Mouse (Mus musculus) cerebral cortex, adult 2 months (tissue): ENCODE results near the gene Stra6.

Experiments used
- WGBS: fragments of 180-500 bp; shearing (Covaris S2); methylation state at CpG from one replicate; pipeline ENCODE4 v1.1.7; 2018; 5-methylcytosine and 5-hydroxymethylcytosine counted together

Stra6 gene

DNA sequence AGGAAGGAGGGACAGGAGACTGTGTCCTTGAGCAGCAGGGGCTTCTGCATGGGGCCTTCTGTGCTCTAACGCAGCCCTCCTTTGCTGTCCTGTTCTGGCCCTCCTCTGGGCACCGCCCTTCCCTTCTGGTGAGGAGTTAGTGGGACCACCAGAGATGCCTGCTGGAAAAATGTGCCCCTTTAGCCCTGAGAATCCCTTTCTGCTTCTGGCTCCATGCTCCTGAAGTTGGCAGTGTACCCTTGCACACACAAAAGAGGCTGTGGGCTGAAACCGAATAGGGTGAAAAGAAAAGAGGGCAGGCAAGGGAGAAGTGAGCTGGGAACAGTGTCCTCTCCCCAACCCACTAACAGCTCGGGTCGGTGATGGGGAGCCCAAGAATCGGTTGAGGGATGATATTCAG is 14.4 kb upstream of the Stra6 start:
- 57% methylated on average over 6 of the region's 6 CpGs for WGBS

DNA sequence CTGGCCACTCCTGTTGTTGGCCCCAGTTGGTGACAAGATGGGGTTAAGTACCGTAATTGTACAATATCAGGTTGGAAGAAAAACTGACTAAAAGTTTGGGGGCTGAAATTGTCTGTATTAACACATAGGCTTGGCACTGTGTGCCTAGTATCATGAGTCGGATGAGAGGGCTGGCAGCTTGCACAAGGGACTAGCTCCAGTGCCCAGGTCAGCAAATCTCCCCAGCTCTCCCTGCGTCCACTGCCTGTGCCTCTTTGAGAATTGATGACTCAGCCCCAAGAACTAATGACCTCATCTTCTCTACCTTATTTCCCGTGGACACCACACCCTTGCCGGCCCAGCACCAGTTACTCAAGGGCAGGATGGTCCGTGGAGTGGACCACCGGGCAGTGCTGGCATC is 13.7 kb upstream of the Stra6 start:
- 76% methylated on average over 7 of the region's 7 CpGs for WGBS

DNA sequence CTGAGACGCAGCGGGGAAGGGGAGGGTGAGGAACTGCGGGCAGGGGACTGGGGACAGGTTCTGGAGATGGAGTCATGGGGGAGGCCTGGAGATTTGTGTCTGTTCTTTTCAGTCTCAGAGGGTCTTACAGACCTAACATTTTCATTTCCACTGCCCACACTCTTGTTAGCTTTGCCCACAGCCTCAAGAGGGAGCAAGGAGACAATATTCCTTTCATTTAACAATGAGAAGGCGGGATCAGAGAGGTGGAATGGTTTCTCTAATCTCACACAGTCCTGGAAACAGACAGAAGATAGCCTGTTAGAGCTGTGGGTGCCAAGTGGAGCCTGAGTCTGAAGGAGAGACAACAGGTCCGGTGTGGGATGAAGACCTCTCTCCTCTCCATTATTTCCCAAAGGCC is 11.7 kb upstream of the Stra6 start:
- WGBS = 70% methylated on average over 5 of the region's 5 CpGs

DNA sequence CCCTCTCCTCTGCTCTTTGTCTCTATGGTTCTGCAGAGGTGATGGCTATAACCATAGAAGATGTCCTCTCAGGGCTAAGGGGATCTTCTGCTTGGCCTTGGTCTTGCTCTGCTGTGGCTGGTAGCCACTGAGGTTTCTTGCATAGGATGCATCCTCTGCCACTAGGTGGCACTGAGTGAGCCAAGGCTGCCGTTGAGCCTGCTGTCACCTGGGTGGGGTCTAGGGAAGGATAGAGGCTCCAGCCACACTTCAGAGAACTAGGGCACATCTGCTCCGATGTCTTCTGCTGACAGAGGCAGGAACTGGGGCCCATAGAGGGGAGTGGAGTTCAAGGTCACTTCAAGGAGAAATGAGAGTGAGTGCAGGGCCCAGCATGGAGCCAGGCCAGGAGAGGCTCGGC is 10.5 kb upstream of the Stra6 start:
- 29% methylated on average over 3 of the region's 3 CpGs for WGBS

DNA sequence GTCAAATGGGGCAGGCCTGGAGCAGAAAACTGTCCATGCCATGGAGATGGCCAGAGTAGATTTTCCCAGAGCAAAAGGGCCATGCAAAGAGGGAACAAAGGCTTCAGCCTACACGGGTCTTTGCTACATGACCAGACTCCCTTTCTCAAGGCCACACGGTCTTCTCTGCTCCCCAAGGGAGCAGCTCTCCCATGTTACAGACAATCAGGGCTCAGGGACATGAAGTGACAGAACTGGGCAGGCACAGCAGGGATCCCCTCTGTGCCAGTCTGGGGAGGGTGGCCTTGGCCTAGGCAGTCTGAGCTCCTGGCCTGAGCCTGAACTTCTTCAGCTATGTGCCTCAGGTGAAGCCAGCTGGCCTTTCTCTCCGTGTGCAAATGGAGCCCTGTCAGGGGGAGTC is 10.0 kb upstream of the Stra6 start:
- WGBS = 66% methylated on average over 3 of the region's 3 CpGs

DNA sequence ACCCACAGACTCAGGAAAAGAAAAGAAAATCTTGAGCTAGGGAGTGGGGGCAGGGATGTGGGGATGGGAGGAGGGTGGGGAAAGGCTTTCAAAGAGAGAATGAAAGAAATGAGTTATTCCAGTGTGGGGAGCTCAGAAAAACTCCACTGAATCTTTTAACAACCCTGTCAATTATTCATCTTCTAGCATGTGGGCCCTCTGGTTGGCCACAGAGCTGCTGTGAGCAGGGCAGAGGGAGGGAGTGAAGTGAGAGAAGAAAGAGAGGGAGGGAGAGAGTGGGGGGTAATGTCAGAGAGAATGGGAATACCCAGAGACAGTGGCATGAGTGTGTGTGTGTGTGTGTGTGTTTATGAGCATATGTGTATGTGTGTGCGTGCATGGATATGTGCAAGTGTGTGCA is 9.6 kb upstream of the Stra6 start:
- WGBS = 100% methylated on average over 1 of the region's 1 CpGs

DNA sequence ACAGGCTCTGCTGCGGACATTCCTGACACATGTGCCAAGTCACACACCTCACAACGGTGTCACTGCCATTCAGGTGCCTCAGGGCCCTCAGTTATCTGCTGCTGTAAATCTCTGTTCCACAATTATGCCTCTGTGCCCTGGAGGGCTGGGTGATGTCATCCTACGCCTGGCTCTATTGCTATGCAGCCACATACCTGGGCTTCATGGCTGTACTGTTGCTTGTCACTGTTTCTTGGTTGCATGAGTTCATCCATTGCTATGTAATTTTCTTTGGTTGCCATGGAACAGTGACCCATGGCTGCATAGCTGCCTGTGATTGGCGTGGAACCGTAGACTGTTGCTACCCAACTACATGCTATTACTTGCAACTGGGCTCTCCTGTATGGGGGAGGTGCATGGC is 7.9 kb upstream of the Stra6 start:
- WGBS = 89% methylated on average over 5 of the region's 5 CpGs

DNA sequence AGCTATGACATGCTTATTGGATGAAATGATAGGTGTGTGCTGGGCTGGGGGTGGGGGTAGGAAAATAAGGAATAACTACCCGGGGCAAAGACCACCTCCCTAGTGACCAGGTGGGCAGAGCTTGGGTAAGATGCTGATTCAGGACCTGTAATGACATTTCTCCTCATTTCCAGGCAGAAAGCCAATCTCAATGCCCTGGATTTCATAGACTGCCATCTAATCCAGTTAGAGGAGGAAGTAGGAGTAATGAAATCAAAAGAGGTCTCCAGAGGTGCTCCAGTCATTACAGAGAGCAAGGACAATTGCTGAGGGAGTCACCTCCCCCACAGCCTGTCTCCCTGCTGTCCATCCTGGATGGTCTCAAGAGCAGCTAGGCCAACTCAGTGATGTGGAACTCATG is 3.7 kb upstream of the Stra6 start:
- WGBS = 49% methylated on average over 1 of the region's 1 CpGs

DNA sequence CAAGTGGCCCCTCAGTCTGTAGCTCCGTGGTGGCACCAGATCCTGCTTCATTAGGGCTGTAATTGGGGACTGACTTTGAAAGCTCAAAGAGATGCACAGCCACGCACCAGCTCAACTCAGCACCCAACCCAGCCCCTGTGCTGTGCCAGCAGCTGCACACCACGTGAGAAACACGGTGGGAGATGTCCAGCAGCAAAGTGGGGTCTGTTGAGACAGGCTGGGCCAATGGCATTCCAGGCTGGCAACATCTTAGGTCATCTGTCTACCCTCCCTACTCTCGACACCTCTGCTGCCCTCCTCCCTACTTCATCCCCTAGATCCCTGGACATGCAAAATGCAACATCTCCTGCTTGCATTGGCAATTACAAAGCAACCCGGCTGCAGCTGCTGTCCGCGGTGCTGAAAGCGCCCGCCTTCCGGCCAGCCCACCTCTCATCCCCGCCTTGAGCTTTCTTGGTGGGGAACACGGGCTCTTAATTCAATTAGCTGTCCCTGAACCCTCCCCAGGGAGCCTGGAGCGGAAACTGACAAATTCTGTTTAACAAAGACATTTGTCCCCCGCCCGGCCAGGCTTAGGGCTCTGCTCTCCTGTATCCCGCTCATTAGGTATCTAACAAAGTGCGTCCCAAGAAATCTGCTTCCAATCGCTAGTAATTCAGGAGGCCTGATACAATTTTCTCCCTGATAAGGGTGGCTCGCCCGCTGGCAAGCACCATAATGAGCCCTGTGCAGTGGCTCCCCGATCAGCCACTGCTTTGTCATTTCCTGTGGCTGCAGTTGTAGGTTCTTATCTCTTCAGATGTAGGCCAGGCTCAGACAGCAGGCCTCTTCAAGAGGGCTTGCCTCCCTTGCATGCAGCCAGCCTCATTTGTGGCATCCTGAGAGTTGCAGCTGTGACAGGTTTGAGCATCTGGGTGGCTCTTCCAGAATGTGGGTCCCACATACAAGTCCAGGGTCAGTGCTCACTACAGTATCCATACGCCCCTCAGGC is 2.6 kb upstream of the Stra6 start:
- 53% methylated on average over 23 of the region's 23 CpGs for WGBS

DNA sequence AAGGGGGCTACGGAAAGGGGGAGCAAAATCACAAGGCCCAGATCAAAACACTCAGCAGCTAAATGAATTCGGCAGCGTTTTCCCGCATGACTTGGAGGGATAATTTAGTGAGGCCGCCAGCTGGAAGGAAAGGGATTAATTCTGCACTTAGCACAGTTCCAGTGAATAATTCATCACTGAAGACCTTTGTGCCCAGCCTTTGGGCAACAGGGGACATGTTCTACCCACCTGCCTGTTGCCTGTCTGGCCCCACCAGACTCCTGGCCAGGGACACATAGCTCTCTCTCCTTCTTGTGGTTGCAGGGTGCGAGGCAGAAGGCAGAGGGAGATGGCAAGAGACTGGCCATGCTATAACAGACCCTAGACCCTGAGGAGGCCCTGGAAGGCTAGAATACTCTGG is 1.9 kb downstream of the Stra6 start:
- WGBS = 38% methylated on average over 6 of the region's 6 CpGs

DNA sequence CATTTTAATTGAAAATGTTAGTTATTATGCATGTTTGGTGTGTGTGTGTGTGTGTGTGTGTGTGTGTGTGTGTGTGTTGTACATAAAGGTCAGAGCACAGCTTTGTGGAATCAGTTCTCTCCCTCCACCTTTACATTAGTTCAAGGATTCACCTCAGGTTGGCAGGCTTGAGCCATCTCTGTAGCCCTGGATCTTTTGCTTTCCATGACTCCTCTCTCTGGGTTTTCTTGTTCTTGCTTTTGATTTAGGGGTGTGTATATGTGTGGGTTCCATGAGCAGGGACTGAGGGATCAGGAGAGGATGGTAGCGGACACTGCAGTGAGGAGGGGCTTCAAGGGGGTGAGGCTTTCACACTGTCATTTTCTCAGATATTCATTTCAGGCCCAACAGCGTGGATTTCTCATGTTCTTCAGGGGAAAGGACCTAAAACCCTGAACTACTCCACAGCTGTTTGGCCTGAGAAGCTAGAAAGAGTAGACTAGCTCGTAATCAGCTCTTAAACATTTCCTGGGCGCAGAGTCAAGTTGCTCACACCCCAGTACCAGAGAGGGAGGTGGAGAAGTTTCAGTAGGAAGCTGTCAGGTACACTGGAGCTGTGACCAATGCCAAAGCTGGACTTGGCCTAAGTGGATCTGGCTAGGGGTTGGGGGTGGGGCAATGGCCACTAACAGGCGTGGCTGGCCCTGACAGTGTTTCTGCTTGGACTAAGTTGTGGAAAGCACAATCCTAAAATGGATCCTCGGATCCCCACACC is 2.6 kb downstream of the Stra6 start:
- WGBS = 53% methylated on average over 6 of the region's 6 CpGs

DNA sequence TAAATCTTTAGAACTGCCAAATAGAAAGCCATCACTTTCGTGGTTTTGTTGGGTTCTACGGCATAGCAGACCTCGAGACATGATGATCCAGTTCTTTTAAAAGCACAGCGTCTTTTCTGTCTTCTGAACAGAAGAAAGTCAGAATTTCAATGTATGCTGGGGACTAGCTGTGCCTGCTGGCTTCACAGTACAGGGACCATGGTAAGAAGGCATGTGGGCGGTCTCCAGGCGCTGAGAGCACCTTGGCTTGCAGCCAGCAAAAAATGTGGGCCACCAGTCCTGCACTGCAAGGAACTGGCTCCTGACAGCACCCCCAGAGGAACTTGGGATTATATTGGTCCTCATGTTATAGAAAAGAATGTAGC is 3.1 kb downstream of the Stra6 start:
- WGBS = 34% methylated on average over 6 of the region's 6 CpGs

DNA sequence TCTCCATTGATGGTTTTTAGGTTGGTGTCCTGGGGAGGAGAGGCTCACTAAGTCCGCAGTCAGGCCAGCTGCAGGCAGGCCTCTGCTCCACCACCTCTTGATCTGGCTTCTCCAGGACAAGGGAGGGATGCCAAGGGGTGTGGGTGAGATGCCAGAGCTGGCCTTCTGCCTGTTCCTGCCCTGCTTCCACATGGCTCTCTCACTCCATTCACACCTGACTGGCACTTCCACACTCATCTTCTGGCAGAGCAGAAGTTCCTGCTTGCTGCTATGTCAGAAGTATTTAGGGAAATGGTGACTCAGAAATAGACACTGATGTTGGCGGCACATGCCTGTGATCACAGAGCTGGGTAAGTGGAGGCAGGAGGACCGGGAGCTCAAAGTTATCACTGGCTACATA is 4.0 kb downstream of the Stra6 start:
- 51% methylated on average over 3 of the region's 3 CpGs for WGBS

DNA sequence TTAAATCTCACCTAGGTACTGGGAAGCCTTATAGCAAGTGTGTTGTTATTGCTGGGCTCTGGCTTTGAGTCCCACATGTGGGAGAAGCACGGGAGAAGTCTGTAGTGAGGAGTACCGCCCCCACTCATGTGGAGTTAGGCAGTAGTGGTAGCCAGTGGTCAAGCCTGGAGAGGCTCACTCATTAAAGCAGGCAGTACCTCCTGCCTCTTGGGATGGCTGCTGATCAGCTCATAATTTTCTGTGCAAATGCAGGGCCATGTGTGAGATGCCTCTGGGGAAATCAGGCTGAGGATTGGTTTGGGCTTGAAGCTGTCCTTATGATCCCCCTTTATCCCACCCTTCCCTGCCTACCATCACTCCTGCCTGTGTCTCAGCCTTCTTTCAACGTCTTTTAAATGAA is 11.0 kb downstream of the Stra6 start:
- 39% methylated on average over 3 of the region's 3 CpGs for WGBS

DNA sequence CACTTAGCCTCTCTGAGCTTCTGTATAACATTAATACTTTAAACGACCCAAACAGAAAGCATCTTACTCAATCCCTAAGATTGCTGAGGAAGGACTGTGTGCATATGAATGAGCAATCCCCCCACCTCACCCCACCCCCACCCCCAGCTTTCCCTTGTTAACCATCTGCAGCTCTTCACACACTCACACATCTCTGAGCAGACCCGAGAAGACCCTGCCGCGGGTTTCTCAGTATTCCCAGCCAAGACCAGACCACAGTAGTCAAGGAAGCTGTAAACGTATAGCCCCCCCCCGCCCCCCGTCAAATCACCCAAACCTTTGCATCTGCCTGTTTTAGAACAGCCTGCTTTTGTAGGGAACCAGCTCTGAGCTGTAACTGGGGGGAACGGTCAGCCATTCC is 21.0 kb downstream of the Stra6 start:
- 19% methylated on average over 8 of the region's 8 CpGs for WGBS

DNA sequence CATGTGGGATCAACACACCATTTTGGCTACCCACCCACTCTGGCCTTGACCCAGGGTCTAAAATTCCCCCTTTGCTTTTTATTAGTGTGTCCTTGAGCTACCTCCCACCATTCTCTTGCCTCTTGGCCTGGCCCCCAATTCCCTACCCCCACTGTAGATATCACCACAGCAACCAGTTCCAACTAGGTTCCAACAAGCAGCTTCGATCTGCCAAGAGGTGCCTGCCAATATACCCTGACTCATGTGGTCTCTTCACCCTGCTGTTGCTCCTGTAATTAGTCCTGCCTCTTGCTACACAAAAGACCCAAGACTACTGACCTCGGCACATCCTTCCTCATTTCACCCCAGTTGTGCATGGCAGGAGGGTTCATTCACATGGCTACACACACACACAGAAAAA is 21.5 kb downstream of the Stra6 start:
- 10% methylated on average over 2 of the region's 2 CpGs for WGBS

DNA sequence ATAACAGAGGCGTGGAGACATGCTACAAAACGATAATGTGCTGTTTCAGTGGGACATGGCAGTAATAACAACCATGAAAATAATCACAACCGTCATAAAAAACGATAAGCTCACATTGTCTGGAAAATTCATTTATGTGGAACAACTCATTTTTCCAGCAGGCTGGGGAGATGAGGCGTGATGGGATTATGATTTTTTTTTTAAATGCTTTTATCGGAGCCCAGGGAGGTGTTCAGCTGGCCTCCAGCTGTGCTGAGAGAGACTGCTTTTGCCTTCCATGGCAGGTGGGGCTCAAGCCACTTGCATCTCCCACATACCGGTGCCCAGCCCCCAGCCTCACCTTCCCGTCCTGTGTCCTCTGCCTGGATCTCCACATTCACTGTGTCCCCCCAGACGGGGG is 22.6 kb downstream of the Stra6 start:
- 63% methylated on average over 9 of the region's 9 CpGs for WGBS

DNA sequence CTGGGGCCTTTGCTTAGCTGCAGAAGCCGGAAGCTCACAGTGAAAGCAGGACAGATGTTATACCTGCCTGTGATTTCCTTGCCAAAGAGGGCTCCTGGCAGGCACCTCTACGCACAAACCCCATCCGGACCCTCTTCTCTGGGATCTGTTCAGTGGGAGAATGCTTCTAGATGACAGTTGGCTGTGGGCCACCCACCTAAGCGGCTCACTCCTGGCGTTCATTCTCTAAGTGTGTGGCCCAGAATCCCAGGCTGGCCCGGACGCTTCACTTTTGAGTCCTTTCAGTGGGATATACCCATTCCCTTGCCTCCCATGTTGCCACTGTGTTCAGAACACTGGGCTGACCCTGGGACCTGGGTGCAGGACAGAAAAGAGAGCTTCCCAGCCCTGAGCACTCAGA is 23.3 kb downstream of the Stra6 start:
- WGBS = 58% methylated on average over 7 of the region's 7 CpGs

DNA sequence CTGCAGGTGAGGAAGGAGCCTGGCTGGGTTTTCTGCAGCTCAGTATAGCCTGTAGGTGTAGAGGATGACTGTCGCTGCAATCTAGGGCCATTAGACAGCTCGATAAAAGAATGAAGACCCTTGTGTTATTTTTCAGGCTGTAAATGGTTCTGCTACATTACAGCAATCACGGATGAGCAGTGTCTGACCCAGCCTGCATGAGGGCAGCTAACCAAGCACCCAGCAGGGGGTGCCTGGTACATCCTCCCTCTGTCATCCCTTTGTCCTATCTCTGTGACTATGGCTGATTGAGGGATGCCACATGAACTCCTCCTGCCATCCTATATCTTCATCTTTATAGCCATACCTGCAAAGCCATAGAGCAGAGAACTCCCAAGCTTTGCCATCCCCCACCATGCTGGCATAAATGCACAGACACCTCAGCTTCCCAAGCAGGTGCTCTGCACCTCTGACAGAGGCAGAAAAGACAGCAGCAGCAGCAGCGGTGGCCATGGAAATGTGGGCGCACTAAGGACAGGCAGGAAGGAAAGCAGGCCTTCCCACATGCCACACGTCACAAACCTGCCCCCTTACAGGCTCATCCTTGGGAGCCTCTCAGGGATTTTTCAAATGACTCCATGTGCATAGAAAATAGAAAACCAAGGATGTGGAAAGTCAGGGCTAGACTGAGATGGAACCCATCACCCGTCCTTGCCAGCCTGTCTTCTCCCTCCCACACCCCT is 23.9 kb downstream of the Stra6 start:
- WGBS = 61% methylated on average over 7 of the region's 7 CpGs

DNA sequence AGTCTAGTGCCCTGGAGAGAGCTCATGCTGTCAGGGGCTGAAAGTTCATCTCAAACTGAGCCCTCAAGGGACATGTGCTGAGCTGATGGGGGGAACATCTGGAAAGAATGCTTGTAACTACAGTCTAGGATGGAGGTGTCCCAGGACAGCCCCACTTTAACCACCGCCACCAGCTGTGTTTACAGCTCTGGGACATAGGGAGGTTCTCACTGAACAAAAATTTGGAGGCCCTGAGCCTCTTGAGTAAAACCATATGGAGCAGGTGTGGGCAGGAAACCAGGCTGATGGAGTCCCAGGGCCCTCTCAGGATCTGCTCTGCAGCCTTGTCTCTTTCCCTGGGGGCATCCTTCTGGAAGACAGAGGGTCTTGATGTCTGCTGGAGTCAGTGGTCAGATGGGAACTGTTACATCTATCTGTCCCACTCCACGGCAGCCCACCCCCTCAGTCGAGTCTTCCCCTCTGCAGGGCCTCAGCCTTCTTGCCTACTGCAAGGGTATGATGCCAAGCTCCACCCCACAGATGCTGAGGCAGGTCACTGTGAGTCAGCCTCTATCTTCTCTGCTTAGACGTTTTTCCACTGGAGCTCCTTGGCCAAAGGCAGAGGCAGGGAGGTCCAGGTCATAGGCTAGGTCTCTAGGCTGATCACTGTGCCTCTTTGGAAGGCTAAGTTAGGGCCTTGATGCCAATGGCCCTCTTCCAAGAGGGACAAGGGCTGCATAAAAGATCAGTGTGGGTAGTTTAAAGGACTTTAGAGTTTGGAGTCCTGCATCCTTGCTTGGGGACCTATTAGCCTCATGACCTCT is 28.2 kb downstream of the Stra6 start:
- WGBS = 46% methylated on average over 4 of the region's 4 CpGs

DNA sequence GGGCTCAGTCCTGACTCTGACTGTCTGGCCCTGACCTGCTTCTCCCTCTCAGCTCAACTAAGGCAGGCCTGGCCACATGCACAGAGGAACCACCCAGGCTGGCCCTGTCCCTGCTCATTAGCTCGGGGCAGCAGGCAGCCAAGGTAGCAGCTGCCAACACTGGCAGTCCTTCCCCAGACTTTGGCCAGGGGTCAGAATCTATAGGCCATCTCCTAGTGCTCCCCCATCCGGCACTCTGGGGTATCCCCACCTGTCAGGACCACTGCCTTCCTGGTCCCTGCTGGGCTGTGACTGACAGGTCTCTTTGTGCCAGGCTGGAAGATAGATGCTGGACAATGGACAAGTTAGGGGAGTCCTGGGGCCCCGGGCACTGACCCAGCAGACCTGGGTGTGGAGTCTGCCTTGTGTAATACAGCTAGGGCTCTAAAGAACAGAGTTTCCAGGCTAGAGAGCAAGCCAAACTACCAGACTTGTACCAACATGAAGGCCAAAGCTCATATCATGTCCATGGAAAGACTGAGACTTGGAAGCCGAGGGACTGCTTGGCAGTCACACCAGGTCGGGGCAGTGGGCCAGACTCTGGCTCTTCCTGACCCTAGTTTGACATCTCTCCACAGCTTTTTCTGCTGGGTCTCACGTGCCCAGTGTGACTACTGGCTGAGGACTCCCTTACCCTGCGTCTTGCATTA is 29.1 kb downstream of the Stra6 start:
- WGBS = 57% methylated on average over 7 of the region's 7 CpGs
